Mouse (Mus musculus) megakaryocyte, embryonic 14.5 days (primary cell): ENCODE results near the gene Zfp964. TPM values are rescaled to one million over a fixed set of nuclear protein-coding genes. Genes with fewer than 3 reads are reported as not detected.
A peak's percentile ranks its signal among the peaks of the same experiment; 100 is the strongest.
"Not testable (repeated sequence)": the region's sequence is repeated elsewhere in the genome, so short reads cannot be mapped to it uniquely, and the experiment has no call there.

ENCODE experiments used
- H3K27me3 ChIP-seq: replicated peaks from 2 replicates; pipeline ENCODE3; 2012; ENCODE audit warnings: inconsistent platforms
- H3K36me3 ChIP-seq: replicated peaks from 2 replicates; pipeline ENCODE3; 2012; ENCODE audit warnings: low read length, inconsistent platforms, mixed read lengths
- H3K4me1 ChIP-seq: 2 replicates; pipeline ENCODE4 v1.6.1; 2012; ENCODE audit warnings: inconsistent platforms
- H3K4me3 ChIP-seq: replicated peaks from 2 replicates; pipeline ENCODE3; 2012; ENCODE audit warnings: moderate library complexity, mild to moderate bottlenecking, inconsistent platforms
- H3K9me3 ChIP-seq: 2 replicates; pipeline ENCODE4 v1.6.1; 2012; ENCODE audit warnings: inconsistent platforms
- FLI1 ChIP-seq: IDR thresholded peaks from 2 replicates; pipeline ENCODE4 v1.6.1; 2012; ENCODE audit warnings: low read length, inconsistent platforms, mixed read lengths
- GATA1 ChIP-seq: IDR thresholded peaks from 3 replicates; pipeline ENCODE4 v1.6.1; 2012; ENCODE audit warnings: mixed read lengths, low read length, inconsistent platforms, borderline replicate concordance
- polyA plus RNA-seq: library from polyadenylated mRNA; stranded (reverse); fragments of >175 nt; gene quantifications from 2 replicates; pipeline ENCODE4 v1.2.3, GENCODE M21; 2012; ENCODE audit warnings: low replicate concordance; ENCODE audit not compliant: insufficient read depth

Gene Zfp964
- polyA plus RNA-seq: not detected in 2 replicates

DNA sequence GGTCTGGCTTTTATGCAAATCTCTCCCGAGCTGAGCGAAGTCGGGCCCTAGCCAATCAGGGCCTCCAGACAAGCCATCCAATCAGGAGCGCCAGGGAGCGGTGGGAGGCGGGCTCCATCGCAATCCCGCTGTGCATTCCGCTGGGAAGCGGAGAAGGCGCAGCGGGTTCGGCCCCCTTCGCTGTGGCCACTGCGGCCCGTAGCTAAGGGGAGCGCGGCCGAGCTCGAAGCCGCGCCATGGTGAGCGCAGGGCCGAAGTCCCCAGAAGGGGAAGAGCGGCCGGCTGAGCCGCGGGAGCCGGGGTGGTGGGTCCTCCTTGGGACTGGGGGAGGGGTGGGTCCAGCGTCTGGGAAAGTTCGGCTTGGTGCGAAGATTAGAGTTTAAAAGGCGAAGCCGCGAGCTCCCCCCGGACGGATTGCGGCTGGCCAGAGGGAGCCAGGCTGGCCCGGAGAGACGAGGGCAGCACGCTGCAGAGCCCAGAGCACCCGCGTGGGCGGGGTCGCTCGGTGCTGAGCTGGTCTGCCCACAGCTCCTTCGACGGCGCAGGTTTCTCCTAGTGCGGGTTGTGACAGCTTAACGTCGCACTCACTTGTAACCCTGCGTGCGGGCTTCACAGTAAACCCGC lies at the start of gene Zfp964:
TSS of gene Zfp964 (plus strand) at position 122 of the 624 bp plus-strand sequence.
- H3K4me1 ChIP-seq: peaks cover 10% of the 10 kb centered on the region
- H3K9me3 ChIP-seq: peaks cover 15% of the 10 kb centered on the region
- no peaks in the 10 kb centered on the region for H3K36me3 ChIP-seq
- TF ChIP-seq FLI1 (no peak), GATA1 (no peak)
- H3K27me3 ChIP-seq: peaks cover 32% of the 10 kb centered on the region
- H3K4me3 ChIP-seq: peak within 1 kb of the TSS; percentile 91

DNA sequence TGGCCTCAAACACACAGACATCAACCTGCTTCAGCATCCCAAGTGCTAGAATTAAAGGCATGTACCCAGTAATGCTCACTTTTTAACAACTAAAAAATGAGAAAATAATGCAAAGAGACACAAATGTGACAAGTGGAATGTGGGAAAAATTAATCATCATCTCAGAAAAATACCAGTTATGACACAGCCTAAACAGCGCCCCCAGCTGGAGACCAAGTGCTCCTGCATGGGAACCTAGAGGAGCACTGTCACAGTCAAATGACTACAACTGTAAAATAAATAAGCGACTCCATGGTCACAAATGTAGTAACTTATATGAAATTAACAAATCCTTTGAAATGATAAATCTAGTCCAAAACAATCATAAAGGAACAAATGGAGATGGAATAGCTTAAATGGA lies 39.6 kb upstream of the Zfp964 start:
- H3K36me3 ChIP-seq: peaks cover 87% of the 10 kb centered on the region
- H3K4me1 ChIP-seq: peaks cover 8% of the 10 kb centered on the region

DNA sequence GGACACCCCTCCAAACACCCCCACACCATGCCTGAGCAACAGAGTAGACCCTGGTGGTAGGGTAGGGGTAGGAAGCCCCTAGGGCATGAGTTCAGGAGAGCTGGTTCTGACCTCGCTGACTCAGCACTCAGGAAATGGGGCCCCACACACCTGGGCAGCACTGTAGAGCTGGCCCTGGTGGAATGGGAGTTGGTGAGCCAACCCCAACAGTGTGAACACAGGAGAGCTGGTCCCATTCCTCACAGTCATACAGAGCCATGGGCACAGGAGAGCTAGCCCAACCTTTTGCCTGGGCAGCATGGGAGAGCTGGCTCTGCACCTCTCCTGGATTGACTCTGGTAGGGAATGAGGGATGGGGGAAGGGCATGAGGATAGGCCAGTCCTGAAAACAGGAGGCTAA lies 36.2 kb upstream of the Zfp964 start:
- Histone ChIP-seq H3K9me3 (no peaks in the 10 kb centered on the region), H3K36me3 (peaks cover 68% of the 10 kb centered on the region), H3K27me3 (no peaks in the 10 kb centered on the region), H3K4me3 (peak overlapping the region; percentile 18), H3K4me1 (peaks cover 13% of the 10 kb centered on the region)
- TF ChIP-seq GATA1 (no peak), FLI1 (no peak)

More for the DNA sequence above, 39.6 kb upstream of the Zfp964 start:
- TF ChIP-seq FLI1 (no peak), GATA1 (no peak)
- Histone ChIP-seq H3K9me3 (no peaks in the 10 kb centered on the region), H3K4me3 (no peak overlapping the region), H3K27me3 (no peaks in the 10 kb centered on the region)

DNA sequence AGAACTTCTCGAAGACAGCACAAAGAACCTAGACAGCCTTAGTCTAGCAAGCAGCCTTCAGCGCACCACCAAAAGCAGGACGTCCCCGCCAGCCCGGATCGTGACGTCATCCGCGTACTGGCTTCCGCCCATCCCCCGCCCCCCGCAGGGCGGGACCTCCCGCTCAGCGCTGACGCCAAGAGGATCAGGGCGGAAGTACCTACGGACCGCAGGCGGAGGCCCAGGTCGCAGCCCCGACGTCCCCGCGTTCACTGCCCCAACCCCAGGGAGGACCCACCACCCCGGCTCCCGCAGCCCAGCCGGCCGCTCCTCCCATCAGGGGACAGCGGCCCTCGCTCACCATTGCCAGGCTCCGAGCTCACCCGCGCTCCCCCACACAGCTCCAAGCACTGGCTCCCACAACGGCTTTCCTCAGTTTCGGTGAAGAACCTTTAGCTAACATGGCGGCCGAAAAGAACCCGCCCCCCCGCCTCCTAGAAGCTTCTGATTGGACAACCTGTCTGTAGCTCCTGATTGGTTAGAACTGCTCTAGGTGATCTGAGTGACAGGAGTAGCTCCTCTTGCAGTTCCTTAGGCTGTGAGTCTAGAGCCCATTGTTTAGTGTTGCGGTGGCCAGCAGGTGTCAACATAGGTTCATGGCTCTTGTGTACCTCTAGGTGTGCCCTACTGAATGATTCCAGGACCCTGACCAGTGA lies 29.0 kb upstream of the Zfp964 start, which contains the start of gene Zfp868:
TSS of gene Zfp868 (minus strand) at position 454 of the 695 bp plus-strand sequence.
- TF ChIP-seq GATA1: no peak
- peak; percentile 47; the same call in 1 of the 2 replicates for TF ChIP-seq FLI1
- Histone ChIP-seq H3K27me3 (no peaks in the 10 kb centered on the region), H3K36me3 (peaks cover 15% of the 10 kb centered on the region), H3K4me3 (peak within 1 kb of the TSS; percentile 96), H3K4me1 (peaks cover 17% of the 10 kb centered on the region), H3K9me3 (no peaks in the 10 kb centered on the region)

DNA sequence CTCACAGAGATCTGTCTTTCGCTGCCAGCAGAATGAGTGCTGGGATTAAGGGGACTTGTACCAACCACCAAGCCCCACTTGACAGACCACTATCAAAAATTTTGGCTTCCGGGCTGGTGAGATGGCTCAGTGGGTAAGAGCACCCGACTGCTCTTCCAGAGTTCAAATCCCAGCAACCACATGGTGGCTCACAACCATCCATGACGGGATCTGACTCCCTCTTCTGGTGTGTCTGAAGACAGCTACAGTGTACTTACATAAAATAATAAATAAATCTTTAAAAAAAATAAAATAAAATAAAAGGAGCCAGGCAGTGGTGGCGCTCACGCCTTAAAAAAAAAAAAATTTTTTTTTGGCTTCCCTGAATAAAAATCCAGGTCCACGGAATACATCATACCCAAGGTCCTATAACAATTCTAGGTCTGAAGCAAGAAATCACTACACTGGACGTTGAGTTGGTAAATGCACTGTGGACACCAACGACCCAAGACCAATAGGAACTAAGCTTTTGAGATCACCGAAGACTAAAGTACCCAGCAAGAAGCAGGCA lies 396 bp upstream of the Zfp964 start:
- H3K27me3 ChIP-seq: peaks cover 32% of the 10 kb centered on the region
- no peaks in the 10 kb centered on the region for H3K36me3 ChIP-seq
- TF ChIP-seq FLI1 (no peak), GATA1 (no peak)
- peaks cover 11% of the 10 kb centered on the region for H3K9me3 ChIP-seq
- peak overlapping the region; percentile 91 for H3K4me3 ChIP-seq
- H3K4me1 ChIP-seq: peaks cover 10% of the 10 kb centered on the region

DNA sequence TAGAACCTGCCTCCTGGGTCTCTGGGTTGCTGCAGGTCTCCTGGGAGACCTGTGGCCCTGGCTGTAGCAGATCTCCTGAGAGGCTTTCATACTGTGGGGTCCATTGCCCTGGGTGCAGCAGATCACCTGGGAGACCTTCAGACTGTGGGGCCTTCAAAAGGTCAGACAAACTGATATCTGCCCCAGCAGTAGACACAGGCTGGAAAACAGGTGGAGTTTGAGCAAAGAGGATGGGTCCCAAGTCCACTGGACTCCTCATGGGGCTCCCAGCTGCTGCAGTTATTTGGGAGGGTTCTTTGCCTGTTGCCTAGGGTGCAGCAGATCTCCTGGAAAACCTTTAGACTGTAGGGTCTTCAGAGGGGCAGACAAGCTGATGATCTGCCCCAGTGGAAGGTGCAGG lies 7.0 kb downstream of the Zfp964 start:
- TF ChIP-seq GATA1 (no peak), FLI1 (no peak)
- Histone ChIP-seq H3K4me3 (no peak overlapping the region), H3K9me3 (peaks cover 20% of the 10 kb centered on the region), H3K27me3 (peaks cover 2% of the 10 kb centered on the region), H3K4me1 (no peaks in the 10 kb centered on the region), H3K36me3 (no peaks in the 10 kb centered on the region)

DNA sequence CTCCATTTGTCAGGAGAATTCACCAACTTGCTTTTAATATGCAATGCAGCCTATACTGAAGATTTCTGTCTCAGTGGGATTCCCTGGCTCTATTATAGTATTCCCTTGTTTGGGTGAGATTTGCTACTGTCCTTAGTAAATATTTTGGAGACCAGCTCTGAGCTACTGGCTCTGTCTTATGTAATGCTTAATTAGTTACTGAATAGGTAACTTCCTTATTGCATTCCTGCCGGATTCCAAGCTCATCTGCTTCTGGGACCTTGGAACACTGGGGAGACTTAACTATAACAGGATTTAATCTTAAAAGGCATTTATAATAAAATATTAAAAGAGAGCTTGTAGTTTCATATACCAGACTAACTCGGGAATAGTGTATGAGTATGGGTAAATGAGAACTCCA lies 10.8 kb downstream of the Zfp964 start:
- H3K9me3 ChIP-seq: peaks cover 20% of the 10 kb centered on the region
- H3K27me3 ChIP-seq, H3K36me3 ChIP-seq, H3K4me3 ChIP-seq, H3K4me1 ChIP-seq: not testable (repeated sequence)

DNA sequence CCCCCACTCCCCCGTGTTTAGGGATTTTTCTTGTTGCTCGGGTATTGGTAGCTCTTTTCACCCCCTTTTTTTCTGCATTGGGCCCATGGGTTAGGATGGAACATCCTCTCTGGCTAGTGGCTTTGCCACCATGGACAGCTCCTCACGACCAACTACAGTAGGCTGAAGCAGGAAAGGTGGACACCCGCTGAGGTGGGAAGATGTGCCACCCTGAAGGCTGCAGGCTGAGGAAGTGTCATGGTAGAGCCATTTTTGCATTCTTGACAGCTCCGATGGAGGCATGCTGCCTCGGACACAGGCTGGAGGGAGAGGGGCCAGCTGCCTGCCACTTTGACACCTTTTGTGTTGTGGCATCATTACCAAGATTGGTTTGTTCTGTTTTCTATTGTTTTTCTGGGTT lies 47.5 kb downstream of the Zfp964 start:
- TF ChIP-seq FLI1 (no peak), GATA1 (no peak)

DNA sequence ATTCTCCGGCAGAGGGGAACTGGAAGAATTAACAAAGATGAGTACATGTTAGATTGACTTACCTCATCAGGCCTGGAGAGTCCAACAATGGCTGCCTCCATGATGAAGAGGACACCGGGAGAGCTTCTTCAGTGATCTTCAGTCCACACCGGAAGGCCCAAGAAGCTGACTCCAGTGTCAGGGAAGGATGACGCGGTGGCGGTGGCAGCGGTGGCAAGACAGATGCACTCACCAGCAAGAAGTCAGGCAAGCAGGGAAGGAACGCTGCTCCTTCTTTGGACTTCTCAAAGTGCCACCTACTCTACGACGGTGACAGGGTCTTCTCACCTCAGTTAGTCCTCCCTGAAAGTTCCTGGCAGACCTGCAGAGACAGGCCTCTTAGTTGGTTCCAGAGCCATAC lies 56.3 kb downstream of the Zfp964 start, which contains the start of gene Zfp869:
TSS of gene Zfp869 (minus strand) at position 101 of the 400 bp plus-strand sequence.
- peak within 1 kb of the TSS; percentile 11 for H3K4me3 ChIP-seq
- peaks cover 84% of the 10 kb centered on the region for H3K36me3 ChIP-seq
- H3K27me3 ChIP-seq: not testable (repeated sequence)
- H3K4me1 ChIP-seq: peaks cover 26% of the 10 kb centered on the region
- peaks cover 28% of the 10 kb centered on the region for H3K9me3 ChIP-seq

More for the DNA sequence above, 47.5 kb downstream of the Zfp964 start:
- no peaks in the 10 kb centered on the region for H3K27me3 ChIP-seq
- peaks cover 42% of the 10 kb centered on the region for H3K36me3 ChIP-seq
- H3K4me1 ChIP-seq: no peaks in the 10 kb centered on the region; the same call in 1 of the 2 replicates
- H3K9me3 ChIP-seq: peaks cover 39% of the 10 kb centered on the region
- peak overlapping the region; percentile 33 for H3K4me3 ChIP-seq

DNA sequence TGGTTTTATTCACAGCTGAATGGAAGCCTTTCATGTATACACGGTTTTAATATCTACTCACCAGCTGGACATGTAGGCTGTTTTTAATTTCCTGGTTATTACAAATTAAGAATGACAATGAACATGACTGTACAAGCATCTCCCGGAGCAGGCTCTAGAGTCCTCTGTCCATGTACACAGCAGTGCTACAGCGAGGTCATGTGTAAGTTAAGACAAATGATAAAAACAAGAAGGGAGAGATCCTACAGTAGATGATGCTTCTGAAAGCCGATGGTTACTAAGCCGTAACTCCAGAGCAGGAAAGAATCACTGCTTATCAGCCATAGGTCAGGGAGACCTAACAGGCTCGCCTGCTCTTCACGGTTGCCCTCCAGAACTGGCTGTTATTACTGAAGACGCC lies 59.2 kb downstream of the Zfp964 start:
- no peaks in the 10 kb centered on the region for H3K27me3 ChIP-seq
- no peak overlapping the region for H3K4me3 ChIP-seq
- peaks cover 32% of the 10 kb centered on the region for H3K4me1 ChIP-seq
- no peak for TF ChIP-seq GATA1
- no peak for TF ChIP-seq FLI1
- H3K9me3 ChIP-seq: 0 out of 2 replicates have a peak, but pooled peaks cover 3% of the 10 kb centered on the region
- H3K36me3 ChIP-seq: peaks cover 55% of the 10 kb centered on the region
